Mouse (Mus musculus): ENCODE measurements around the gene Spns2.
A peak's percentile ranks its signal among the peaks of the same experiment; 100 is the strongest.
"Not testable (repeated sequence)": the region's sequence is repeated elsewhere in the genome, so short reads cannot be mapped to it uniquely, and the experiment has no call there.

Spns2 gene

DNA sequence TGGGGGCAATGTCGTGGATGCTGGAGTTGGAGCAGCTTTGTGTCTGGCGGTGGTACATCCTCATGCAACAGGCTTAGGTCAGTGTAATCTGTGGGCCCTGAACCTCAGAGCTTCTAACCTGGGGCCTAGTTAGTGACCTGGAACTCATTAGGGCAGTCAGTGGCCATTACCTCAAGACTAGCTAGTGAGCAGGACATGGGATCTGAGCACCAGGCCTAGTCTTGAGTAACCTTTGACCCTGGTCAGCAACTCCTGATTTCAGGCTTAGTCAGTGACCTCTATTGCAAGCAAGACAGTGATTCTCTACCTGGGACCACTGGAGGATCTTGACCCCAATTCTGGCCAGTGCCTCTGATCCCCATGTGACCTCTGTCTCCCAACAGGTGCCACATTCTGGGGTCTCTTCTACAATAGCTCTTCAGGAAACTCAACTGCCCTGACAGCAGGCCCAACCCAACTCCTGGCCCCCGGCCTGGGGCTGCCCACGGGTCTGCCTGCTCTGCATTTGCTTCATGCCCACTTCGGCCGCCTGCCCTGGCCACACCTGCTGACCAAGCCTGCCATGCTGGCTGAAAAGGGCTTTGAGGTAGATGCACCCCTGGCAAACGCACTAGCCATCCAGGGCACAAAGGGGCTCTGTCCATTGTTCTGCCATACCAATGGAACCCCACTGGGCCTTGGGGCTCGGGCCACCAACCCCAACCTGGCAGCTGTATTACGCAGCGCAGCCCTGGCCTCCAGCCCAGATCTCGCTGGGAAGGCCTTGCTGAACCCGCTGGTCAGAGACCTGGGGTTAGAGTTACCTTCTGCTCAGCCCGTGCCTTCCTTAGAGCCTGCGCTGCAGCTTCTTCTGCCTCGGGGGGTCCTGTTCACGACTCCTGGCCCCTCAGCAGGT, 52.7 kb downstream of the Spns2 start:
- no peak for DNase-seq (ENCODE audit: low read depth, low spot score)

DNA sequence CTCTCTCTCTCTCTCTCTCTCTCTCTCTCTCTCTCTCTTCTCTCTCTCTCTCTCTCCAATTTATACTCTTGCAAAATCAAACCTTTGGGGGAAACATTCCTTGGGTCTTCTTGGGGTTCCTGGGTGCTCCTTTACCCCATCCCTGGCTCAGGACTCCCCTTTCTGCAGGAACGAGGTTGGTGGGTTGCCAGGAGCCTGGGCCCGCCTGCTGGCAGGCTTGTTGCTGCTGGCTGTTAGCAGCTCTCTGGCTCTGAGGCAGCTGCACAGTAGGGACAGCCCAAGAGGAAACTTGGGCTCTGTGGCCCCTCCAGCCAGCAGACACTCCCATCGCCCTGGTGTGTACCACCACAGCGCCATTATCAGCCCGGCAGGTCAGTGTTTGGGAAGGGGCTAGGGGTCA, 53.4 kb downstream of the Spns2 start:
- no peak for DNase-seq (ENCODE audit: low read depth, low spot score)

DNA sequence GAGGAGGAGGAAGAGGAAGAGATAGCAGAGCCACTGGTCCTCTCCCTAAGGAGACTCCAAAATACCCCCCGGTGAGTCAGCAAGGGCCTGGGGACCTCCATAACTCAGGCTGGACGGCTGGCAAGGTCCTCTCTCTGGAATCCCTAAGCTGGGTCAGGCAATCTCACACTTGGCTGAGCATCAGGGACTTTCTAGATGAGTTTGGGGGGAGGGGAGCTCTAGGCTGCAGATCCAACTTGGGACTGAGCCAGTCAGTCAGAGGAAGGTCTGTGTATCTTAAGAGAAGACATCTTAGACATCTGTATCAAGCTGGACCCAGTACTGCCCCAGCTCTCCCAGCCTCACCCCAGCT, 54.0 kb downstream of the Spns2 start:
- DNase-seq (ENCODE audit: low read depth, low spot score), result no peak

DNA sequence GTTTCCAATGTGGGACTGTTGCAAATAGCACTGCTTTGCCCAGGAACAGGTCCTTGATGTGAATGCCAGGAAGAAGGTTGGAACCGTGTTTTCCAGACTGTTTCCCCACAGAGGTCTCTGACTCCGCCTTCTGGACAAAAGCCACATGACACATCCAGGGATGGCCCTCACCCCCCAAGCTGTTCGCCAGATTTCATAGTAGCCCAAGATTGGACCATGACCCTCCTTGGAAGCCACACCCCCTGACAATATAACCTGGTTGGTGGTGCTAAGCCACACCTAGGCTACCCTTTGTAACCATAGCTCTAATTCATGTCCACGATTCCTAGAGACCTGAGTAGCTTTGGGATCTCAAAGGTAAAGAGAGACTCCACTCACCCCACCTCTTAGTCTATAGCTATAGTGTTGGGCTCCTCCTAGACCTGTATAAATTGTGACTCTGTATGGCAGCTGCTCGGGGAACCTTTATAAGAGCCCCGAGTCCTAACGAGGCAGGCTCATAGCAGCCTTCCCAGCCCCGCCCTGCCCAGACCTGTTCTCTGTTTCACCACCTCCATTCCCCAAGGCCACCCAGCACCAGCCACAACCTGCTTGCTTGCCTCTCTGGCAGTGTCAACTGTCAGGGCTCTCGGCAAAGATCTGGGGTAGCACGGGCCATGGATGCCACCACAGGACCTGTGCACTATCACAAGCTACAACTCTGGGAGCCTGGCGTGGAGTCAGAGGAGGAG, 54.6 kb downstream of the Spns2 start, which contains the start of gene Ggt6:
TSS of gene Ggt6 (plus strand) at position 564 of the 731 bp plus-strand sequence.
- no peak for DNase-seq (ENCODE audit: low read depth, low spot score)

DNA sequence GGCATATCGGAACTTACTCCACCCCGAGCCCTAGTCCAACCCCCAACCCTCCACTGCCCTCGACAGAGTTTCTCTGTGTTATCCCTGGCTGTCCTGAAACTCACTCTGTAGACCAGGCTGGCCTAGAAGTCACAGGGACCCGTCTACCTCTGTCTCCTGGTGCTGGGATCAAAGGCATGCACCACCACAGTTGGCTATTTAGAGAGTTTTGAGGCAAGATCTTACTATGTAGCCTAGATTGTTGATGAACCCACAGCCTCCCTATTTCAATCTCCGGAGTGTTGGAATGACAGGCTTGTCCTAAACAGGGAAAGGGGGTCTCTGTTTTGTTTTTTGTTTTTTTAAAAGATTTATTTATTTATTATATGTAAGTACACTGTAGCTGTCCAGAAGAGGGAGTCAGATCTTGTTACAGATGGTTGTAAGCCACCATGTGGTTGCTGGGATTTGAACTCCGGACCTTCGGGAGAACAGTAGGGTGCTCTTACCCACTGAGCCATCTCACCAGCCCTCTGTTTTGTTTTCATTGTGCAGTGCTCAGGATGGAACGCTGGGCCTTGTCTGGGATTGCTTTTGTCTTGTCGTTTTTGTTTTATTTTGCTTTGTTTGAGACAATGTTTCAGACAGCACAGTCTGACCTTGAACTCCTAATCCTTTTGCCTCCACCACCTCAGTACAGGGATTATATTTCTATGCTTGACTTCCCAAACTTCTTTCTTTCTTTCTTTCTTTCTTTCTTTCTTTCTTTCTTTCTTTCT, 59.2 kb downstream of the Spns2 start:
- DNase-seq (ENCODE audit: low read depth, low spot score), result not testable (repeated sequence)

DNA sequence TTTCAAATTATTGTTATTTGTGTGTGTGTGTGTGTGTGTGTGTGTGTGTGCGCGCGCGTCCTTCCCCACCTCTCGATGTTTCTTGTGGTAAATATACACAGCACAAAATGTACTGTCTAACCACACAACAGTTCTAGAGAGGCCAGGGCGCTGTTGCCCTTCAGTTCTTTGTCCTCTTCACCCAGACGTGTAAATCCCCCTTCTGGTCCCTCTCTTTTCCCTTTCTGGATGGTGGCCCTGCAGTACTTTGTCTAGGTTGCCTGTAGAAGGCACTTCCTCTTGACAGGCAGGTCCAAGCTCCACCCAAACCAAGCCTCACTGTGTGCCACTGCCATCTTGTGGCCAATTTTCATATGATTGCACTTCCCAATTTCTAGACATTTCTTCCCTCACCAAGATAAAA, 60.4 kb downstream of the Spns2 start:
- DNase-seq (ENCODE audit: low read depth, low spot score), result peak; percentile 84

DNA sequence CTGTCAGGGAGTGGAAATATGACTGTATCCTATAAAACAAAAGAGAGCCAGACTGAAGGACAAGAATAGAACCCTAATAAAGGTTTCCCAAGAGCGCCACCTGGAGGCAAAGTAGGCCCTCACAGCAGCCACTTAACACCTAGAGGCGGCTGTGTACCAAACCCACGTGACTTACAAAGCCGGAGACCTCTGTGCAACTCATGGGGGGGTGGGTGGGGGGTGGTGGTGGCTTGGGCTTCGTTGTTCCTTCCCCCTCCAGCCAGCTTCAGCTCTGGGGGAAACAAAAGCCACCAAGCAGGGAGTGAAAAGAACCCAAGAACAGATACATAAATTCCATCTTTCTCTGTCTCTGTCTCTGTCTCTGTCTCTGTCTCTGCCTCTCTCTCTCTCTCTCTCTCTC, 61.0 kb downstream of the Spns2 start:
- DNase-seq (ENCODE audit: low read depth, low spot score), result peak; percentile 71

DNA sequence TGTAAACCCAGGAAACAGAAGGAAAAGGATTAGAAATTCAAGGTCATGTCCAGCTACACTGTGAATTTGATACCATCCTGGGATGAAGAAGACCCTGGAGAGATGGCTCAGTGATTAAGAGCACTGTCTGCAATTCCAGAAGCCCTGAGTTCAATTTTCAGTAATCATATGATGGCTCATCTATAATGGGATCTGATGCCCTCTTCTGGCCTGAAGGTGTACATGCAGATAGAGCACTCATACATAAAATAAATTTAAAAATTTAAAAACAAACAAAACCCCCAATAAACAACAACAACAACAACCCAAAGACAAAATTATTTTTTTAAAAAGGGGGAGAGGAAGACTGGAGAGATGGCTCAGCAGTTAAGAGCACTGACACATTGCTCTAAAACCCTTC, 62.8 kb downstream of the Spns2 start:
- DNase-seq (ENCODE audit: low read depth, low spot score), result no peak

DNA sequence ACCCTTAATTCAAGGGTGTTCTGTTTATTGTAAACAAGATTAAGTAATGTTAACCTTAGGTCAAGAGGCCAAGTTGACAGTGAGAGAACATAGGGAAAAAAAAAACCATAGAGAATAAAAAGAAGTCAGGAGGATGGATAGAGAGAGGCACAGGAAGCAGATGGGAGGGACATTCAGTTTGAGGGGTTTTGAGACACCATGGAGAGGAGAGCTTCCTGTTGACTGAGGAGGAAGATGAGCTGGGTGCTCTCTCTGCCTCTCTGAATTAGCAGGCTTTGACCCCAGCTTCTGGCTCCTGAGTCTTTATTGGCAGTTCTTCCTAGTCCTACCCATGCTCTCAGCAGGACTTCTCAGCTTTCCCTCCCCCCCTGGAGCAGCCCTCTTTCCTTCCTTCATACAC, 64.5 kb downstream of the Spns2 start:
- no peak for DNase-seq (ENCODE audit: low read depth, low spot score)

DNA sequence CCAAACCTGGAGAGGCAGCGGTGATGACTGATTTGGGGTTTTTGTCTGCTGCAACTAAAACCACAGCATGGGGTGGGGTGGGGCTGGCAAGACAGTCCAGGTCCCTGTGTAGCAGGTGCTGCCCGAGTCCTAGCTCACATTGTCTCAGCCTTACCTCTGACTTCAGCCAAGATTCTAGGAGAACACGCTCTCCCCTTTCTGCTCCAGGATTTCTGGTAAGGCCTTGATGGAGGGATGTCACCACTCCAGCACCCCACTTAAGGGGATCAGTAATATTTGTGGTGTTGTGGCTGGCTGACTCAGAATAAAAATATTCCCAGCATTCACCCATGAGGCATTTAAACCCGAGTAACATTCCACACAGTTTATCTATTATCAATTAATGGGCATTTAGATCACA, 66.0 kb downstream of the Spns2 start:
- DNase-seq (ENCODE audit: low read depth, low spot score), result no peak

DNA sequence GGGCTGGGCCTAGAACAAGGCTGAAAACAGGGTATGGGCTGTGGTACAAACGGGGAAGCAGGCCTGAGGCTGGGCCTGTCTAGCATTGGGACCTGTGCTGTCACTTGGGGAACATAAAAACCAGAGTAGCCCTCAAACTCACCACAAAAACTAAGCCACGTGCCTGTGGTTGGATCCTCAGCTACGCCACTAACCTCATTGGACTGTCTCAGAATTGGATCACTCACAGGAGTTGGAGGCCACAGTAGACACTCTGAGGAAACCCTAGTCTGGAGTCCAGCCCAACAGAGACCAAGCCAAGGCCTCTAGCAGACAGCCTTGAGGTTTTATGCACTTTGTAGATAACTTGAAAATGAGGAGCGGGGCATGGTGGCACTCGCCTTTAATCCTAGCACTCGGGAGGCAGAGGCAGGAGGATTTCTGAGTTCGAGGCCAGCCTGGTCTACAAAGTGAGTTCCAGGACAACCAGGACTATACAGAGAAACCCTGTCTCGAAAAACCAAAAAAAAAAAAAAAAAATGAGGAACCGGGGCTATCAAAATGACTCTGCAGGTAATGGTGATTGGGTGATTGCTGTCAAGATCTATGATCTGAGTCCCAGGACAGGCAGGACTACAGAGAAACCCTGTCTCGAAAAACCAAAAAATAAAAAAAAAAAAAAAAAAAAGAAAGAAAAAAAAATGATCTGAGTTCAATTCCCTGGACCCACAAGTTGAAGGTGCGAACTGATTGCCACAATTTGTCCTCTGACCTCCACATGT, 68.0 kb downstream of the Spns2 start:
- no peak for DNase-seq (ENCODE audit: low read depth, low spot score)

DNA sequence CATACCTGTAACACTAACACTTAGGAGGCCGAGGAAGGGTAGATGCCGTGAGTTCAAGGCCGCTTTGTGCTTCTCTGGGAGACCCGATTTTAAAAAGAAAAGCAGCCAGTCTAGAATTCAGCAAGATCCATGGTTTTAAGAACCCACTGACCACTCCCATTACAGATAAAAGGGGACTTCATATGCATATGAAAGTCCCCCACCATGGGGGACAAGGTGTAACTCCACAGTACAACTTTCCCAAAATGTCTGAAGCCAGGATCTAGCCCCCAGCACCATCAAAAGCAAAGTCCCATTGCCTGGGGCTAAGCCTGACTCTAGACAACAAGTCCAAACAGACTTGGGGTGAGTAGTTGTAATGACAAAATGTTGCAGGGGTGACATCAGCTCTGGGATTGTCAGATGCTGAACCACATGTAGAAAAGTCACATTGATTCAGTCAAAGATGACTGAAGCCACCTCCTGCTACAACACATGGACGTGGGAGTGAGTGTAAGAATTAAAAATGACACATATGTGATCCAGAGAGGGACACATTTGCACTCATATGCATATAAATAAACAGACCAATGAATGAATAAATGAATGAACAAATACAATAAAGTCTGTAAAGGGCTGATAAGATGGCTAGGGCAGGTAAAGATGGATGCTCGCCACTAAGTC, 69.1 kb downstream of the Spns2 start:
- DNase-seq (ENCODE audit: low read depth, low spot score), result no peak

DNA sequence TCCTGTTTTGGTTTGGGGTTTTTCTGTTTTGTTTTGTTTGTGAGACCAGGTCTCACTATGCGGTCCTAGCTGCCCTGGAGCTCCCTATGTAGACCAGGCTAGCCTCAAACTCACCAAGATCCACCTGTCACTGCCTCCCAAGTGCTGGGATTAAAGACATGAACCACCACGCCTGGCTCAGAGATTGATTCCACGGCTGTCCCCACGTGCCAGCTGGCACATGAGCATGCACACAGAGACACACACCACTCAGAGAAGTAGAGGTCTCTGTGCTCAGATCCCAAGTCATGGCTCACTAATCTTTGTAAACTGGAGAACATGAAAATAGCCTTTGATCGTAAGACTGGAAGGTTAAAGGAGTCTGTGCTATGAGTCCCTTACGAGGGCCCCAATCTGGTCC, 70.7 kb downstream of the Spns2 start:
- DNase-seq (ENCODE audit: low read depth, low spot score), result no peak

DNA sequence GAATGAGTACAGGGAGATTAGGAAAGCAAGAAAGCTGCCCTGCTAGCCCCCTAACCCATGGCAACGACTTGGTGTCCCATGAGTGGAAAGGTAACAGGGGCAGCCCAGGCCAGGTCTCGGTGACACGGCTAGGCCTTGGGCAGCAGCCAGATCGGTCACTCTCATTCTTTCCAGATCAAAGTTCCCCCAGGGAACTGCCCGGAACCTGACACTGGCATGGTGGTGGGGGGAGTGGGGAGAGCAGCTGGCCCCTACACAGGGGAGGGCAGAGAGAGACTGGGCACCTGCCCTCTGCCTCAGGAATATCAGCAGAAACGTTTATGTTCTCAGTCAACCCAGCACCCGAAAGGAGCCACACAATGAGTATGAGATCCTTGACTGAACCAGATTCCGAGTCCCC, 71.5 kb downstream of the Spns2 start:
- DNase-seq (ENCODE audit: low read depth, low spot score), result no peak

DNA sequence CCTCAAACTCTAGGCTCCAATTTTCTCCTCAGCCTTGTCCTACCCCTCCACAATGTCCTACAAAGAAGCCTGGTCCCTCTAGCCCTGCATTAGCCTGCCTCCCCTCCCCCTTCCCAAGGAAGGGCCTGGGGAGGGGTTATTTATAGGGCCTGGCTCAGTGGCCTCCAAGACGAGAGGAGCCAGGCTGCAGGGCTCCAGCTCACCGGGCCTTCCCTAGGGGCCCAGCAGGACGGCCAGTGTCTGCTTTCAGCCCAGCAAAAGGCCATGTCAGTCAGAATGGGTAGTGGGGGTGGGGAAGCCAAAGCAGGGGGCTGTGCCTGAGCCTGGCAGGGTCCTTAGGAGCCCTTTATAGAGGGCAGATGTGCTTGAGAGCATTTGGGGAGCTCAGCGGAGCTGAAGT, 72.3 kb downstream of the Spns2 start:
- no peak for DNase-seq (ENCODE audit: low read depth, low spot score)

DNA sequence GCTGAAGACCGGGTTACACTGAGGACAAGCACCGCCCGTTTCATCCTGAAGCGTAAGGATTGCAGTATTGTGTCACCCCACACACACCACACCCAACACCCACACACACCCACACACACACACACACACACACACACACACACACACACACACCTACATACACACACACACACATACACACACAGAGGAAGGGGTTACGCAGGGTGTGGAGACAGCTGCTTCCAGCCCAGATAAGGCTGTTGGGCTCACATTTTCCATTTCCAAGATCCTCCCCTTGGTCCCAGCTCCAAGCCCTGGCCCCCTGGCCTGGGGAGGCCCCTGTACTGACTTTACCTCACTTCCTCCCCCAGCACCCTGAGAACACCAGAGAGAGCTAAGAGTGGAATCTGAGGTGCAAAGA, 73.0 kb downstream of the Spns2 start:
- no peak for DNase-seq (ENCODE audit: low read depth, low spot score)

DNA sequence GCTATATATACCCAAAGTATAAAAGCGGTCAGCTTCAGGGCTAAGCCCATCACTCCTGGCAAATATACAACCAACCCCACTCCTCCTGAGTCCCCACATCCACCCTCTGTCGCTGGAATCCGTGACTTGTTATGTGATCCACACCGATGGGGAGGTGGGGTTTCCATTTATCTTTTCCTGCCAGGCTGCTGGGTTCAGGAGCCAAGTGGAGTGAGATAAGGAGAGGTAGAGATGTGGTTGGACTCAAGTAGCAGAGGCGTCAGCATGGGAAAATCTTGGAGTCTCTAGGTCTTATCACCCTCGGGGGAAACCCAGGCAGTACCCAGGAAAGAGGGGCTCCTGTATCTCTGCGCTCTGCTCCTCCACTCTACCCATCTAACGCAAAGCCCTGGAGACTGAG, 74.5 kb downstream of the Spns2 start:
- DNase-seq (ENCODE audit: low read depth, low spot score), result no peak

DNA sequence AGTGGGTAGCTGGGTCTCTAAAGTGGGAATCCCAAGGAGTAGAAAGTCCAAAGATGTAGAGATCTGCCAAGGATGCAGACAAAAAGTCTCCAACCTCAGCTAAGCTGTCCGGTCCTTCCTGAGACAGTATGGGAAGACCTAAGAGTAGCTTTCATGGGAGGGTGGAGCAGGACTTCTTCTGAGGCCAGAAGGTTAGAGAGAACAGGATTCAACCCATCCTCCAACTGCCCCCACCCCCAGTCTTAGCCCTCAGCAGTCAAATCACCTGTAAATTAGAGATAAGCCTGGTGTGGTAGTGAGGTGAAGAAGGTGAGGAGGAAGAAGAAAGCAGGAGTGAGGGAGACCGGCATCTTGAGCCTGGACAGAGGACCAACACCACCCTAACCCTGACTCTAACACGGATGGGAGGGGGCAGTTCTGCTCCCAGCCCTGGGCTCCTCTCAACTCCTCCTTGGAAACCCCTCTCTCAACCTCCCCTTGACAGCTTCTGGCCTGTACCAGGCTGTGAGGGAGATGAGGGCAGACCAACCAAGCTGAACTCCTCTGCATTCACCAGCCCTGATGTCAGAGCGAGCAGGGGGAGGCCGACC, 76.0 kb downstream of the Spns2 start:
- no peak for DNase-seq (ENCODE audit: low read depth, low spot score)

DNA sequence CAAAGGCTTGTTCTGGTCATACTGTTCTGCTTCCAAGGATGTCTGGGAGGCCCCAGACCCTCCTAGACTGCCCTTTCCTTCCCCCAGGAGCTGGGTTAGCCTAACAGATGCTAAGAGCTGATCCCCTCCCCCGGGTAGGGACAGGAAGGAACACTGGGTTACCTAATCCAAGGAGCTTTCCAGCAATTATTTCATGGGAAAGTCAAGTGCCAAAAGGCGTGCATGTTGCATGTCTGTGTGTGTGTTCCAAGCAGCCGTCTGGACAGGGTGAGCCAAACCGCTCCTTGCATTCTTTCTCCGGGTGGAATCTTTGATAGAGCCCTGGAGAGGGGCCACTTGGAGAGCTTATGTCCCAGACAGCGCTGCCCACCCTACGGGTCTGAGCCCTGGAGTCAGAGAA, 76.7 kb downstream of the Spns2 start:
- no peak for DNase-seq (ENCODE audit: low read depth, low spot score)

DNA sequence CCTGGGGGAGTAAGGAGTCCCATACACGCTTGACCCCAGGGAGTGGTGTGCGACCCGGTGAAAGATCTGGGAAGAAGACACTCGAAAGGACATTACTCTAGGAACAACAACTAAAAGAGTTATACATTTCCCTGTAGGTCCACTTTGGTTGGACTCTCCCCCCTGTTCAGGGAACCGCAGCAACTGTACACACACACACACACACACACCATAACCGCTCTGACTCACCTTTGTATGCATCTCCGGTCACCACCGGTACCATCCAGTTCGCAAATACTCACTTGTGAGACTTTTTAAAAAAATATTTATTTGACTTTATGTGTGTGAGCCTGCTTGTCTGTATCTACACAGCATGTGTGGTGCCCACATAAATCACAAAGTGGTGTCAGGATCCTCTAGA, 77.8 kb downstream of the Spns2 start:
- no peak for DNase-seq (ENCODE audit: low read depth, low spot score)
